Mouse (Mus musculus) stomach, embryonic 15.5 days (tissue): Measurements from ENCODE around the gene Adh1. TPM values are rescaled to one million over a fixed set of nuclear protein-coding genes. Genes with fewer than 3 reads are reported as not detected.
A peak's percentile ranks its signal among the peaks of the same experiment; 100 is the strongest.

Source experiments
- ATAC-seq: fragments of 200-750 bp; cut with Nextera tagmentation; 2 replicates; pipeline ENCODE4 v1.8.0; 2017; ENCODE audit warnings: low read depth, moderate number of reproducible peaks, moderate TSS enrichment; ENCODE audit not compliant: insufficient read depth, low FRiP score
- H3K27ac ChIP-seq: fragments of 300-500 bp; sonication (generic); 2 replicates; pipeline ENCODE4 v1.5.1; 2015; ENCODE audit warnings: mild to moderate bottlenecking, inconsistent platforms
- H3K27me3 ChIP-seq: fragments of 300-500 bp; sonication (generic); replicated peaks from 2 replicates; pipeline ENCODE4 v1.6.1; 2015; ENCODE audit warnings: inconsistent platforms
- H3K36me3 ChIP-seq: fragments of 300-500 bp; sonication (generic); 2 replicates; pipeline ENCODE4 v1.6.1; 2015; ENCODE audit warnings: inconsistent platforms
- H3K4me1 ChIP-seq: fragments of 300-500 bp; sonication (generic); 2 replicates; pipeline ENCODE4 v1.6.1; 2015; ENCODE audit warnings: inconsistent platforms
- H3K4me2 ChIP-seq: fragments of 300-500 bp; sonication (generic); 2 replicates; pipeline ENCODE4 v1.6.1; 2015; ENCODE audit warnings: mild to moderate bottlenecking, inconsistent platforms
- H3K4me3 ChIP-seq: fragments of 300-500 bp; sonication (generic); replicated peaks from 2 replicates; pipeline ENCODE4 v1.5.1; 2015; ENCODE audit warnings: inconsistent platforms
- H3K9ac ChIP-seq: fragments of 300-500 bp; sonication (generic); 2 replicates; pipeline ENCODE4 v1.6.1; 2015; ENCODE audit warnings: inconsistent platforms
- H3K9me3 ChIP-seq: fragments of 300-500 bp; sonication (generic); 2 replicates; pipeline ENCODE4 v1.6.1; 2016; ENCODE audit warnings: inconsistent platforms
- WGBS: fragments of 180-500 bp; shearing (Covaris S2); methylation state at CpG from one replicate; pipeline ENCODE4 v1.1.7; 2015; 5-methylcytosine and 5-hydroxymethylcytosine counted together
- polyA plus RNA-seq: library from polyadenylated mRNA; unstranded; fragments of >200 nt; fragmentation: Nextera tagmentation; extraction: Ambion mirVana; gene quantifications from 2 replicates; pipeline ENCODE4 v1.2.1, GENCODE M21; 2015

Gene Adh1
- polyA plus RNA-seq, 1 experiment from 2014 or later = 40.9 TPM

- Histone ChIP-seq H3K9ac (no peak overlapping the region), H3K9me3 (no peaks in the 10 kb centered on the region), H3K4me1 (no peaks in the 10 kb centered on the region), H3K27me3 (no peaks in the 10 kb centered on the region), H3K4me2 (no peak overlapping the region), H3K4me3 (no peak overlapping the region), H3K27ac (no peak overlapping the region), H3K36me3 (no peaks in the 10 kb centered on the region)
- ATAC-seq = no peak
- 84% methylated on average over 6 of the region's 6 CpGs for WGBS
Observed at GRCm38 (mm10) chr3:138242933-138243332, 17.9 kb upstream of the Adh1 start.

- H3K4me3 ChIP-seq = no peak overlapping the region
- 78% methylated on average over 7 of the region's 7 CpGs for WGBS
- no peak overlapping the region for H3K4me2 ChIP-seq
- no peak overlapping the region for H3K27ac ChIP-seq
- no peak overlapping the region for H3K9ac ChIP-seq
- H3K36me3 ChIP-seq = no peaks in the 10 kb centered on the region
- ATAC-seq = no peak
- H3K9me3 ChIP-seq = no peaks in the 10 kb centered on the region
- no peaks in the 10 kb centered on the region for H3K27me3 ChIP-seq
- no peaks in the 10 kb centered on the region for H3K4me1 ChIP-seq
Observed at GRCm38 (mm10) chr3:138244338-138244874, 16.4 kb upstream of the Adh1 start.

- ATAC-seq = no peak
- no peaks in the 10 kb centered on the region for H3K9me3 ChIP-seq
- H3K36me3 ChIP-seq = no peaks in the 10 kb centered on the region
- H3K27me3 ChIP-seq = no peaks in the 10 kb centered on the region
- no peak overlapping the region for H3K9ac ChIP-seq
- no peak overlapping the region for H3K4me2 ChIP-seq
- no peak overlapping the region for H3K27ac ChIP-seq
- no peak overlapping the region for H3K4me3 ChIP-seq
- no peaks in the 10 kb centered on the region for H3K4me1 ChIP-seq
Observed at GRCm38 (mm10) chr3:138246511-138247020, 14.2 kb upstream of the Adh1 start.

GRCm38 (mm10) chr3:138247241-138247640 lies 13.6 kb upstream of the Adh1 start:
- H3K27me3 ChIP-seq = no peaks in the 10 kb centered on the region
- no peaks in the 10 kb centered on the region for H3K9me3 ChIP-seq
- 86% methylated on average over 4 of the region's 4 CpGs for WGBS
- no peak overlapping the region for H3K4me2 ChIP-seq
- H3K36me3 ChIP-seq = no peaks in the 10 kb centered on the region
- ATAC-seq = no peak
- no peak overlapping the region for H3K4me3 ChIP-seq
- H3K27ac ChIP-seq = no peak overlapping the region
- H3K4me1 ChIP-seq = no peaks in the 10 kb centered on the region
- H3K9ac ChIP-seq = no peak overlapping the region

- no peaks in the 10 kb centered on the region for H3K36me3 ChIP-seq
- H3K9ac ChIP-seq = no peak overlapping the region
- ATAC-seq = peak; percentile 11; the same call in 1 of the 2 replicates
- H3K4me1 ChIP-seq = no peaks in the 10 kb centered on the region
- WGBS = 81% methylated on average over 7 of the region's 7 CpGs
- H3K4me2 ChIP-seq = no peak overlapping the region
- H3K4me3 ChIP-seq = no peak overlapping the region
- H3K27ac ChIP-seq = no peak overlapping the region
- no peaks in the 10 kb centered on the region for H3K9me3 ChIP-seq
- H3K27me3 ChIP-seq = no peaks in the 10 kb centered on the region
Observed at GRCm38 (mm10) chr3:138248011-138248410, 12.8 kb upstream of the Adh1 start.

- H3K4me1 ChIP-seq = no peaks in the 10 kb centered on the region
- ATAC-seq = no peak
- no peak overlapping the region for H3K9ac ChIP-seq
- H3K9me3 ChIP-seq = no peaks in the 10 kb centered on the region
- 74% methylated on average over 8 of the region's 8 CpGs for WGBS
- no peak overlapping the region for H3K27ac ChIP-seq
- no peaks in the 10 kb centered on the region for H3K27me3 ChIP-seq
- no peak overlapping the region for H3K4me3 ChIP-seq
- H3K4me2 ChIP-seq = no peak overlapping the region
- no peaks in the 10 kb centered on the region for H3K36me3 ChIP-seq
Observed at GRCm38 (mm10) chr3:138248746-138249145, 12.0 kb upstream of the Adh1 start.

- Histone ChIP-seq H3K9me3 (no peaks in the 10 kb centered on the region), H3K27ac (no peak overlapping the region), H3K36me3 (no peaks in the 10 kb centered on the region), H3K4me3 (no peak overlapping the region), H3K4me2 (no peak overlapping the region), H3K9ac (no peak overlapping the region), H3K27me3 (no peaks in the 10 kb centered on the region), H3K4me1 (no peaks in the 10 kb centered on the region)
- ATAC-seq = no peak
- WGBS = 75% methylated on average over 6 of the region's 6 CpGs
Observed at GRCm38 (mm10) chr3:138251156-138251555, 9.6 kb upstream of the Adh1 start.

GRCm38 (mm10) chr3:138254205-138254604 lies 6.6 kb upstream of the Adh1 start:
- H3K36me3 ChIP-seq = no peaks in the 10 kb centered on the region
- H3K4me2 ChIP-seq = no peak overlapping the region
- no peak overlapping the region for H3K4me3 ChIP-seq
- H3K9me3 ChIP-seq = no peaks in the 10 kb centered on the region
- no peak for ATAC-seq
- no peak overlapping the region for H3K27ac ChIP-seq
- H3K4me1 ChIP-seq = no peaks in the 10 kb centered on the region
- no peak overlapping the region for H3K9ac ChIP-seq
- H3K27me3 ChIP-seq = no peaks in the 10 kb centered on the region
- 51% methylated on average over 5 of the region's 5 CpGs for WGBS

- no peaks in the 10 kb centered on the region for H3K36me3 ChIP-seq
- no peak overlapping the region for H3K4me2 ChIP-seq
- no peaks in the 10 kb centered on the region for H3K9me3 ChIP-seq
- no peak overlapping the region for H3K4me3 ChIP-seq
- no peak overlapping the region for H3K27ac ChIP-seq
- 38% methylated on average over 3 of the region's 3 CpGs for WGBS
- H3K4me1 ChIP-seq = no peaks in the 10 kb centered on the region
- no peak overlapping the region for H3K9ac ChIP-seq
- no peaks in the 10 kb centered on the region for H3K27me3 ChIP-seq
- ATAC-seq = no peak
Observed at GRCm38 (mm10) chr3:138255366-138255765, 5.4 kb upstream of the Adh1 start.

GRCm38 (mm10) chr3:138255780-138256550 lies 4.8 kb upstream of the Adh1 start:
- Histone ChIP-seq H3K9me3 (no peaks in the 10 kb centered on the region), H3K27ac (0 out of 2 replicates have a peak overlapping the region, but pooled peaks have one; percentile 4), H3K4me2 (no peak overlapping the region), H3K36me3 (no peaks in the 10 kb centered on the region), H3K4me3 (no peak overlapping the region), H3K9ac (no peak overlapping the region), H3K4me1 (no peaks in the 10 kb centered on the region), H3K27me3 (no peaks in the 10 kb centered on the region)
- 57% methylated on average over 9 of the region's 9 CpGs for WGBS
- no peak for ATAC-seq

GRCm38 (mm10) chr3:138262568-138262967 lies 1.8 kb downstream of the Adh1 start:
- no peaks in the 10 kb centered on the region for H3K27me3 ChIP-seq
- H3K4me3 ChIP-seq = no peak overlapping the region
- H3K27ac ChIP-seq = no peak overlapping the region
- no peaks in the 10 kb centered on the region for H3K36me3 ChIP-seq
- H3K4me2 ChIP-seq = no peak overlapping the region
- WGBS = 38% methylated on average over 4 of the region's 4 CpGs
- no peak overlapping the region for H3K9ac ChIP-seq
- ATAC-seq = no peak
- H3K9me3 ChIP-seq = no peaks in the 10 kb centered on the region
- H3K4me1 ChIP-seq = no peaks in the 10 kb centered on the region

GRCm38 (mm10) chr3:138263154-138263930 lies 2.6 kb downstream of the Adh1 start:
- H3K4me3 ChIP-seq = no peak overlapping the region
- H3K27me3 ChIP-seq = no peaks in the 10 kb centered on the region
- no peak overlapping the region for H3K9ac ChIP-seq
- no peak overlapping the region for H3K27ac ChIP-seq
- H3K4me1 ChIP-seq = no peaks in the 10 kb centered on the region
- H3K9me3 ChIP-seq = no peaks in the 10 kb centered on the region
- no peak overlapping the region for H3K4me2 ChIP-seq
- ATAC-seq = peak; percentile 27; the same call in 1 of the 2 replicates
- H3K36me3 ChIP-seq = no peaks in the 10 kb centered on the region
- WGBS = 55% methylated on average over 5 of the region's 5 CpGs
